Mouse (Mus musculus) bone marrow, adult 2 months (tissue): ENCODE measurements around the gene Fancg.
A peak's percentile ranks its signal among the peaks of the same experiment; 100 is the strongest.

Source experiments
- CTCF ChIP-seq: fragments of 200-500 bp; IDR thresholded peaks from 2 replicates; pipeline ENCODE4 v1.5.1; 2011; ENCODE audit warnings: low read length, control low read depth; ENCODE audit not compliant: control insufficient read depth, insufficient read depth
- POLR2A ChIP-seq: fragments of 200-500 bp; IDR thresholded peaks from 2 replicates; pipeline ENCODE4 v1.6.1; 2011; ENCODE audit warnings: low read depth, mild to moderate bottlenecking, control low read depth, low read length, borderline replicate concordance; ENCODE audit not compliant: control insufficient read depth

GRCm38 (mm10) chr4:43047231-43047630, 36.9 kb upstream of the Fancg start:
- peak; percentile 19; the same call in 1 of the 2 replicates for TF ChIP-seq CTCF
- TF ChIP-seq POLR2A: no peak
